Mouse (Mus musculus): ENCODE measurements around the gene Acsl6. TPM values are rescaled to one million over a fixed set of nuclear protein-coding genes. Genes with fewer than 3 reads are reported as not detected.
"Not testable (repeated sequence)": the region's sequence is repeated elsewhere in the genome, so short reads cannot be mapped to it uniquely, and the experiment has no call there.

Gene Acsl6
- polyA plus RNA-seq, 1 experiment from 2014 or later: 1.5 TPM

GRCm38 (mm10) chr11:54287821-54288453, 15.7 kb upstream of the Acsl6 start:
- no peaks in the 10 kb centered on the region for H3K27me3 ChIP-seq (ENCODE audit: control insufficient read depth, insufficient read depth, low read length)
- H3K27ac ChIP-seq (ENCODE audit: low read depth, low read length): no peak overlapping the region
- ATAC-seq (replicated peaks; ENCODE audit: insufficient number of reproducible peaks, low FRiP score, low TSS enrichment): no peak
- no peak overlapping the region for H3K9ac ChIP-seq (ENCODE audit: low read depth, low read length)
- no peak overlapping the region for H3K4me2 ChIP-seq
- H3K9me3 ChIP-seq (replicated peaks; ENCODE audit: control insufficient read depth, low read length): no peaks in the 10 kb centered on the region
- H3K36me3 ChIP-seq (ENCODE audit: control insufficient read depth, insufficient read depth, low read length): no peaks in the 10 kb centered on the region
- H3K4me3 ChIP-seq (ENCODE audit: low read depth, low read length): no peak overlapping the region
- 75% methylated on average over 8 of the region's 8 CpGs for WGBS (ENCODE audit: insufficient replicate concordance)
- H3K4me1 ChIP-seq (ENCODE audit: control insufficient read depth, insufficient read depth, low read length): no peaks in the 10 kb centered on the region

GRCm38 (mm10) chr11:54292163-54292562, 11.4 kb upstream of the Acsl6 start:
- WGBS (ENCODE audit: insufficient replicate concordance): 84% methylated on average over 2 of the region's 2 CpGs
- H3K36me3 ChIP-seq (ENCODE audit: control insufficient read depth, insufficient read depth, low read length): no peaks in the 10 kb centered on the region
- H3K9ac ChIP-seq (ENCODE audit: low read depth, low read length): no peak overlapping the region
- H3K9me3 ChIP-seq (replicated peaks; ENCODE audit: control insufficient read depth, low read length): no peaks in the 10 kb centered on the region
- no peak for ATAC-seq (replicated peaks; ENCODE audit: insufficient number of reproducible peaks, low FRiP score, low TSS enrichment)
- H3K4me3 ChIP-seq (ENCODE audit: low read depth, low read length): no peak overlapping the region
- no peaks in the 10 kb centered on the region for H3K27me3 ChIP-seq (ENCODE audit: control insufficient read depth, insufficient read depth, low read length)
- H3K27ac ChIP-seq (ENCODE audit: low read depth, low read length): no peak overlapping the region
- H3K4me1 ChIP-seq (ENCODE audit: control insufficient read depth, insufficient read depth, low read length): no peaks in the 10 kb centered on the region; the same call in 1 of the 2 replicates
- no peak overlapping the region for H3K4me2 ChIP-seq

- no peak overlapping the region for H3K9ac ChIP-seq (ENCODE audit: low read depth, low read length)
- ATAC-seq (replicated peaks; ENCODE audit: insufficient number of reproducible peaks, low FRiP score, low TSS enrichment): no peak
- 55% methylated on average over 12 of the region's 12 CpGs for WGBS (ENCODE audit: insufficient replicate concordance)
- H3K4me1 ChIP-seq (ENCODE audit: control insufficient read depth, insufficient read depth, low read length): no peaks in the 10 kb centered on the region; the same call in 1 of the 2 replicates
- H3K4me2 ChIP-seq: no peak overlapping the region
- H3K9me3 ChIP-seq (replicated peaks; ENCODE audit: control insufficient read depth, low read length): 0 out of 2 replicates have a peak, but pooled peaks cover 3% of the 10 kb centered on the region
- no peaks in the 10 kb centered on the region for H3K27me3 ChIP-seq (ENCODE audit: control insufficient read depth, insufficient read depth, low read length)
- H3K36me3 ChIP-seq (ENCODE audit: control insufficient read depth, insufficient read depth, low read length): no peaks in the 10 kb centered on the region
- H3K4me3 ChIP-seq (ENCODE audit: low read depth, low read length): no peak overlapping the region
- no peak overlapping the region for H3K27ac ChIP-seq (ENCODE audit: low read depth, low read length)
Measured at GRCm38 (mm10) chr11:54293980-54294807, 9.4 kb upstream of the Acsl6 start.

- 71% methylated on average over 4 of the region's 4 CpGs for WGBS (ENCODE audit: insufficient replicate concordance)
- no peak overlapping the region for H3K9ac ChIP-seq (ENCODE audit: low read depth, low read length)
- 0 out of 2 replicates have a peak, but pooled peaks cover 3% of the 10 kb centered on the region for H3K9me3 ChIP-seq (replicated peaks; ENCODE audit: control insufficient read depth, low read length)
- H3K27ac ChIP-seq (ENCODE audit: low read depth, low read length): no peak overlapping the region
- H3K4me2 ChIP-seq: no peak overlapping the region
- no peak overlapping the region for H3K4me3 ChIP-seq (ENCODE audit: low read depth, low read length)
- ATAC-seq (replicated peaks; ENCODE audit: insufficient number of reproducible peaks, low FRiP score, low TSS enrichment): no peak
- H3K36me3 ChIP-seq (ENCODE audit: control insufficient read depth, insufficient read depth, low read length): no peaks in the 10 kb centered on the region
- H3K4me1 ChIP-seq (ENCODE audit: control insufficient read depth, insufficient read depth, low read length): no peaks in the 10 kb centered on the region; the same call in 1 of the 2 replicates
- no peaks in the 10 kb centered on the region for H3K27me3 ChIP-seq (ENCODE audit: control insufficient read depth, insufficient read depth, low read length)
Measured at GRCm38 (mm10) chr11:54295971-54296370, 7.6 kb upstream of the Acsl6 start.

- no peaks in the 10 kb centered on the region; the same call in 1 of the 2 replicates for H3K4me1 ChIP-seq (ENCODE audit: control insufficient read depth, insufficient read depth, low read length)
- 86% methylated on average over 1 of the region's 1 CpGs for WGBS (ENCODE audit: insufficient replicate concordance)
- H3K27ac ChIP-seq (ENCODE audit: low read depth, low read length): no peak overlapping the region
- no peak overlapping the region for H3K4me2 ChIP-seq
- 0 out of 2 replicates have a peak, but pooled peaks cover 3% of the 10 kb centered on the region for H3K9me3 ChIP-seq (replicated peaks; ENCODE audit: control insufficient read depth, low read length)
- H3K36me3 ChIP-seq (ENCODE audit: control insufficient read depth, insufficient read depth, low read length): no peaks in the 10 kb centered on the region
- no peak for ATAC-seq (replicated peaks; ENCODE audit: insufficient number of reproducible peaks, low FRiP score, low TSS enrichment)
- H3K27me3 ChIP-seq (ENCODE audit: control insufficient read depth, insufficient read depth, low read length): no peaks in the 10 kb centered on the region
- H3K9ac ChIP-seq (ENCODE audit: low read depth, low read length): no peak overlapping the region
- no peak overlapping the region for H3K4me3 ChIP-seq (ENCODE audit: low read depth, low read length)
Measured at GRCm38 (mm10) chr11:54296734-54297133, 6.9 kb upstream of the Acsl6 start.

GRCm38 (mm10) chr11:54297471-54297870, 6.1 kb upstream of the Acsl6 start:
- not testable (repeated sequence) for H3K4me2 ChIP-seq; H3K4me3 ChIP-seq (ENCODE audit: low read depth, low read length); H3K9me3 ChIP-seq (replicated peaks; ENCODE audit: control insufficient read depth, low read length); H3K9ac ChIP-seq (ENCODE audit: low read depth, low read length); ATAC-seq (replicated peaks; ENCODE audit: insufficient number of reproducible peaks, low FRiP score, low TSS enrichment); H3K27ac ChIP-seq (ENCODE audit: low read depth, low read length); H3K27me3 ChIP-seq (ENCODE audit: control insufficient read depth, insufficient read depth, low read length); H3K4me1 ChIP-seq (ENCODE audit: control insufficient read depth, insufficient read depth, low read length); H3K36me3 ChIP-seq (ENCODE audit: control insufficient read depth, insufficient read depth, low read length)
- WGBS (ENCODE audit: insufficient replicate concordance): 91% methylated on average over 2 of the region's 2 CpGs

- Histone ChIP-seq H3K4me2 (no peak overlapping the region), H3K9me3 (replicated peaks; ENCODE audit: control insufficient read depth, low read length) (0 out of 2 replicates have a peak, but pooled peaks cover 3% of the 10 kb centered on the region), H3K4me1 (ENCODE audit: control insufficient read depth, insufficient read depth, low read length) (peaks cover 2% of the 10 kb centered on the region), H3K36me3 (ENCODE audit: control insufficient read depth, insufficient read depth, low read length) (no peaks in the 10 kb centered on the region), H3K4me3 (ENCODE audit: low read depth, low read length) (no peak overlapping the region), H3K9ac (ENCODE audit: low read depth, low read length) (no peak overlapping the region), H3K27ac (ENCODE audit: low read depth, low read length) (no peak overlapping the region), H3K27me3 (ENCODE audit: control insufficient read depth, insufficient read depth, low read length) (peaks cover 5% of the 10 kb centered on the region; the same call in 1 of the 2 replicates)
- ATAC-seq (replicated peaks; ENCODE audit: insufficient number of reproducible peaks, low FRiP score, low TSS enrichment): no peak
Measured at GRCm38 (mm10) chr11:54298777-54299176, 4.8 kb upstream of the Acsl6 start.

- H3K27ac ChIP-seq (ENCODE audit: low read depth, low read length): no peak overlapping the region
- H3K9me3 ChIP-seq (replicated peaks; ENCODE audit: control insufficient read depth, low read length): 0 out of 2 replicates have a peak, but pooled peaks cover 3% of the 10 kb centered on the region
- H3K36me3 ChIP-seq (ENCODE audit: control insufficient read depth, insufficient read depth, low read length): no peaks in the 10 kb centered on the region
- 81% methylated on average over 8 of the region's 8 CpGs for WGBS (ENCODE audit: insufficient replicate concordance)
- no peak overlapping the region for H3K9ac ChIP-seq (ENCODE audit: low read depth, low read length)
- no peak for ATAC-seq (replicated peaks; ENCODE audit: insufficient number of reproducible peaks, low FRiP score, low TSS enrichment)
- no peak overlapping the region for H3K4me3 ChIP-seq (ENCODE audit: low read depth, low read length)
- no peak overlapping the region for H3K4me2 ChIP-seq
- peaks cover 8% of the 10 kb centered on the region; the same call in 1 of the 2 replicates for H3K4me1 ChIP-seq (ENCODE audit: control insufficient read depth, insufficient read depth, low read length)
- peaks cover 26% of the 10 kb centered on the region for H3K27me3 ChIP-seq (ENCODE audit: control insufficient read depth, insufficient read depth, low read length)
Measured at GRCm38 (mm10) chr11:54301994-54302393, 1.6 kb upstream of the Acsl6 start.
